Mouse (Mus musculus) liver, postnatal 0 days (tissue): Measurements from ENCODE around the gene Rhobtb3. TPM values are rescaled to one million over a fixed set of nuclear protein-coding genes. Genes with fewer than 3 reads are reported as not detected.
A peak's percentile ranks its signal among the peaks of the same experiment; 100 is the strongest.

Source experiments
- ATAC-seq: fragments of 200-750 bp; cut with Nextera tagmentation; 2 replicates; pipeline ENCODE4 v1.8.0; 2017; ENCODE audit warnings: mild to moderate bottlenecking, moderate library complexity
- DNase-seq: peaks from one replicate; pipeline ENCODE4 v3.0.0-alpha.2; 2016
- H3K27ac ChIP-seq: fragments of 300-500 bp; sonication (generic); 2 replicates; pipeline ENCODE4 v1.5.1; 2014; ENCODE audit warnings: antibody characterized with exemption, moderate library complexity, mild to moderate bottlenecking, low read depth
- H3K27me3 ChIP-seq: fragments of 300-500 bp; sonication (generic); 2 replicates; pipeline ENCODE4 v1.6.1; 2014; ENCODE audit warnings: low read length, control low read depth, mixed read lengths; ENCODE audit not compliant: insufficient read depth
- H3K36me3 ChIP-seq: fragments of 300-500 bp; sonication (generic); replicated peaks from 2 replicates; pipeline ENCODE4 v1.6.1; 2014; ENCODE audit warnings: mild to moderate bottlenecking, control low read depth, low read length, moderate library complexity, mixed read lengths; ENCODE audit not compliant: insufficient read depth
- H3K4me1 ChIP-seq: fragments of 300-500 bp; sonication (generic); 2 replicates; pipeline ENCODE4 v1.6.1; 2014; ENCODE audit warnings: antibody characterized with exemption, mild to moderate bottlenecking, control low read depth; ENCODE audit not compliant: insufficient read depth
- H3K4me2 ChIP-seq: fragments of 300-500 bp; sonication (generic); 2 replicates; pipeline ENCODE4 v1.6.1; 2014; ENCODE audit warnings: low read depth, mild to moderate bottlenecking, low read length, moderate library complexity, mixed read lengths
- H3K4me3 ChIP-seq: fragments of 300-500 bp; sonication (generic); 2 replicates; pipeline ENCODE4 v1.5.1; 2014; ENCODE audit warnings: low read depth, low read length
- H3K9ac ChIP-seq: fragments of 300-500 bp; sonication (generic); replicated peaks from 2 replicates; pipeline ENCODE4 v1.6.1; 2014; ENCODE audit warnings: mild to moderate bottlenecking, moderate library complexity
- H3K9me3 ChIP-seq: fragments of 300-500 bp; sonication (generic); 2 replicates; pipeline ENCODE4 v1.6.1; 2016; ENCODE audit warnings: mild to moderate bottlenecking, control low read depth, low read length, mixed read lengths
- CTCF ChIP-seq: sonication (generic); IDR thresholded peaks from 2 replicates; pipeline ENCODE4 v1.5.1; 2016; ENCODE audit warnings: antibody characterized with exemption, low read depth
- EP300 ChIP-seq: IDR thresholded peaks from 2 replicates; pipeline ENCODE4 v1.6.1; 2016; ENCODE audit warnings: antibody characterized with exemption, low read depth, mild to moderate bottlenecking
- WGBS: fragments of 180-500 bp; shearing (Covaris S2); extraction: QIAGEN DNeasy Blood & Tissue Kit; methylation state at CpG from one replicate; pipeline ENCODE4 v1.1.7; 2014; ENCODE audit not compliant: insufficient replicate concordance; 5-methylcytosine and 5-hydroxymethylcytosine counted together
- polyA plus RNA-seq: library from polyadenylated mRNA; unstranded; fragments of >200 nt; fragmentation: Nextera tagmentation; extraction: Ambion mirVana; gene quantifications from 2 replicates; pipeline ENCODE4 v1.2.1, GENCODE M21; 2015

The Rhobtb3 gene
- polyA plus RNA-seq, 1 experiment from 2014 or later: 2.7 TPM

- TF ChIP-seq EP300 (no peak), CTCF (no peak)
- WGBS: 2% methylated on average over 6 of the region's 6 CpGs
- peak overlapping the region; percentile 80 for H3K9ac ChIP-seq
- H3K4me3 ChIP-seq: peak overlapping the region; percentile 83
- H3K9me3 ChIP-seq: no peaks in the 10 kb centered on the region
- ATAC-seq: peak; percentile 40; the same call in 1 of the 2 replicates
- peaks cover 8% of the 10 kb centered on the region for H3K4me1 ChIP-seq
- peak; percentile 18 for DNase-seq
- no peaks in the 10 kb centered on the region for H3K27me3 ChIP-seq
- H3K4me2 ChIP-seq: peak overlapping the region; percentile 84
- no peaks in the 10 kb centered on the region for H3K36me3 ChIP-seq
- H3K27ac ChIP-seq: peak overlapping the region; percentile 91
These were observed 994 bp downstream of the Rhobtb3 start for GRCm38 (mm10) chr13:75942731-75943130.

GRCm38 (mm10) chr13:75941518-75942295, 2.0 kb downstream of the Rhobtb3 start:
- no peaks in the 10 kb centered on the region for H3K27me3 ChIP-seq
- H3K4me3 ChIP-seq: no peak overlapping the region
- DNase-seq (no peak), ATAC-seq (no peak)
- H3K9ac ChIP-seq: no peak overlapping the region
- 89% methylated on average over 5 of the region's 5 CpGs for WGBS
- H3K27ac ChIP-seq: no peak overlapping the region
- H3K4me1 ChIP-seq: peaks cover 8% of the 10 kb centered on the region
- H3K9me3 ChIP-seq: no peaks in the 10 kb centered on the region
- no peaks in the 10 kb centered on the region for H3K36me3 ChIP-seq
- TF ChIP-seq EP300 (no peak), CTCF (no peak; the same call in 1 of the 2 replicates)
- H3K4me2 ChIP-seq: no peak overlapping the region

- H3K9me3 ChIP-seq: no peaks in the 10 kb centered on the region
- 72% methylated on average over 2 of the region's 2 CpGs for WGBS
- no peaks in the 10 kb centered on the region for H3K27me3 ChIP-seq
- no peak overlapping the region for H3K4me3 ChIP-seq
- no peaks in the 10 kb centered on the region for H3K36me3 ChIP-seq
- DNase-seq (no peak), ATAC-seq (no peak)
- no peak overlapping the region for H3K9ac ChIP-seq
- TF ChIP-seq EP300: no peak
- TF ChIP-seq CTCF: no peak
- H3K4me1 ChIP-seq: peaks cover 8% of the 10 kb centered on the region
- no peak overlapping the region for H3K4me2 ChIP-seq
- H3K27ac ChIP-seq: no peak overlapping the region
These were observed 2.8 kb downstream of the Rhobtb3 start for GRCm38 (mm10) chr13:75940791-75941517.

GRCm38 (mm10) chr13:75938866-75939265, 4.9 kb downstream of the Rhobtb3 start:
- no peak for ATAC-seq
- TF ChIP-seq CTCF: no peak
- no peak for TF ChIP-seq EP300
- no peak overlapping the region for H3K9ac ChIP-seq
- H3K4me3 ChIP-seq: no peak overlapping the region
- H3K4me2 ChIP-seq: no peak overlapping the region
- H3K27ac ChIP-seq: no peak overlapping the region
- WGBS: 75% methylated on average over 5 of the region's 5 CpGs
- no peaks in the 10 kb centered on the region for H3K27me3 ChIP-seq
- peaks cover 2% of the 10 kb centered on the region; the same call in 1 of the 2 replicates for H3K4me1 ChIP-seq
- no peaks in the 10 kb centered on the region for H3K36me3 ChIP-seq
- H3K9me3 ChIP-seq: no peaks in the 10 kb centered on the region
- DNase-seq: no peak

- DNase-seq (no peak), ATAC-seq (no peak)
- no peak overlapping the region for H3K27ac ChIP-seq
- H3K4me3 ChIP-seq: no peak overlapping the region
- no peak for TF ChIP-seq CTCF
- TF ChIP-seq EP300: no peak
- no peak overlapping the region for H3K9ac ChIP-seq
- 89% methylated on average over 1 of the region's 1 CpGs for WGBS
- no peaks in the 10 kb centered on the region for H3K27me3 ChIP-seq
- H3K36me3 ChIP-seq: no peaks in the 10 kb centered on the region
- no peaks in the 10 kb centered on the region for H3K9me3 ChIP-seq
- H3K4me1 ChIP-seq: peaks cover 3% of the 10 kb centered on the region
- no peak overlapping the region for H3K4me2 ChIP-seq
These were observed 10.4 kb downstream of the Rhobtb3 start for GRCm38 (mm10) chr13:75933287-75933686.

- Histone ChIP-seq H3K4me1 (peaks cover 3% of the 10 kb centered on the region), H3K4me3 (no peak overlapping the region), H3K4me2 (0 out of 2 replicates have a peak overlapping the region, but pooled peaks have one; percentile 7), H3K36me3 (no peaks in the 10 kb centered on the region), H3K9ac (no peak overlapping the region), H3K27ac (peak overlapping the region; percentile 55), H3K27me3 (no peaks in the 10 kb centered on the region), H3K9me3 (no peaks in the 10 kb centered on the region)
- peak; percentile 88 for ATAC-seq
- WGBS: 10% methylated on average over 5 of the region's 5 CpGs
- DNase-seq: peak; percentile 70
- no peak for TF ChIP-seq CTCF
- TF ChIP-seq EP300: no peak
These were observed 12.7 kb downstream of the Rhobtb3 start for GRCm38 (mm10) chr13:75931073-75931472.
